Mouse (Mus musculus) heart, embryonic 16.5 days (tissue): ENCODE data around the gene Dvl1. TPM values are rescaled to one million over a fixed set of nuclear protein-coding genes. Genes with fewer than 3 reads are reported as not detected.

ENCODE experiments used
- ATAC-seq: fragments of 200-750 bp; cut with Nextera tagmentation; replicated peaks from 2 replicates; pipeline ENCODE4 v1.8.0; 2017; ENCODE audit warnings: moderate number of reproducible peaks; ENCODE audit not compliant: insufficient read depth, low FRiP score; ENCODE audit errors: extremely low read depth
- H3K27ac ChIP-seq: fragments of 300-500 bp; sonication (generic); 2 replicates; pipeline ENCODE4 v1.5.1; 2014; ENCODE audit warnings: mild to moderate bottlenecking, low read length, control low read depth, moderate library complexity
- H3K27me3 ChIP-seq: fragments of 300-500 bp; sonication (generic); 2 replicates; pipeline ENCODE4 v1.6.1; 2014; ENCODE audit warnings: low read length, mixed read lengths; ENCODE audit not compliant: control insufficient read depth, insufficient read depth
- H3K36me3 ChIP-seq: fragments of 300-500 bp; sonication (generic); 2 replicates; pipeline ENCODE4 v1.6.1; 2014; ENCODE audit not compliant: control insufficient read depth, insufficient read depth
- H3K4me1 ChIP-seq: fragments of 300-500 bp; sonication (generic); 2 replicates; pipeline ENCODE4 v1.6.1; 2014; ENCODE audit warnings: low read length, mixed read lengths; ENCODE audit not compliant: control insufficient read depth, insufficient read depth
- H3K4me2 ChIP-seq: fragments of 300-500 bp; sonication (generic); 2 replicates; pipeline ENCODE4 v1.6.1; 2014; ENCODE audit warnings: low read depth, mild to moderate bottlenecking, control low read depth, low read length
- H3K4me3 ChIP-seq: fragments of 300-500 bp; sonication (generic); 2 replicates; pipeline ENCODE4 v1.5.1; 2014; ENCODE audit warnings: mild to moderate bottlenecking, control low read depth, low read length
- H3K9ac ChIP-seq: fragments of 300-500 bp; sonication (generic); 2 replicates; pipeline ENCODE4 v1.6.1; 2014; ENCODE audit warnings: low read length, control low read depth
- H3K9me3 ChIP-seq: fragments of 300-500 bp; sonication (generic); replicated peaks from 2 replicates; pipeline ENCODE4 v1.6.1; 2016; ENCODE audit warnings: low read length; ENCODE audit not compliant: control insufficient read depth
- WGBS: fragments of 180-500 bp; shearing (Covaris S2); extraction: QIAGEN DNeasy Blood & Tissue Kit; methylation state at CpG from one replicate; pipeline ENCODE4 v1.1.7; 2014; 5-methylcytosine and 5-hydroxymethylcytosine counted together
- polyA plus RNA-seq: library from polyadenylated mRNA; unstranded; fragments of >200 nt; fragmentation: Nextera tagmentation; extraction: Ambion mirVana; gene quantifications from 2 replicates; pipeline ENCODE4 v1.2.1, GENCODE M21; 2015

Dvl1 gene
- polyA plus RNA-seq, 1 experiment from 2014 or later: 3.5 TPM

DNA sequence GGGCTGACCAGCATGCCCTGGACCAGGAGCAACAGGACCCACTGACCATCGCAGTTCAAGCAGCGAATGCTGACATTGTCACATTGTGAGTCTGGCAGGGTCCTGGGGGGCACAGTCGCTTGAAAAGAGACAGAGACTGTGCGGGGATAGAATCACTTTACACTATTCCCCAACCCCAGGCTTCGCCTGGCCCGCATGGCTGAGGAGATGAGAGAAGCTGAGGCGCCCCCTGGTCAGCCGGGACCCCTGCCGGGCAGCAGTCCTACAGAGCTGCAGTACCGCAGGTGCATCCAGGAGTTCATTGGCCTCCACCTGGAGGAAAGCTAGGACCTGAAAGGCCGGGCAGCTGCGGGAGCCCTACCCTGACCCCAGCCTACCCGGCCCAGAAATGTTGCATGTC, 58.4 kb downstream of the Dvl1 start:
- Histone ChIP-seq H3K4me3 (no peak overlapping the region), H3K4me1 (peaks cover 11% of the 10 kb centered on the region), H3K27ac (no peak overlapping the region), H3K27me3 (no peaks in the 10 kb centered on the region), H3K4me2 (no peak overlapping the region), H3K9me3 (no peaks in the 10 kb centered on the region), H3K36me3 (peaks cover 21% of the 10 kb centered on the region), H3K9ac (no peak overlapping the region)
- 84% methylated on average over 13 of the region's 13 CpGs for WGBS
- no peak for ATAC-seq

DNA sequence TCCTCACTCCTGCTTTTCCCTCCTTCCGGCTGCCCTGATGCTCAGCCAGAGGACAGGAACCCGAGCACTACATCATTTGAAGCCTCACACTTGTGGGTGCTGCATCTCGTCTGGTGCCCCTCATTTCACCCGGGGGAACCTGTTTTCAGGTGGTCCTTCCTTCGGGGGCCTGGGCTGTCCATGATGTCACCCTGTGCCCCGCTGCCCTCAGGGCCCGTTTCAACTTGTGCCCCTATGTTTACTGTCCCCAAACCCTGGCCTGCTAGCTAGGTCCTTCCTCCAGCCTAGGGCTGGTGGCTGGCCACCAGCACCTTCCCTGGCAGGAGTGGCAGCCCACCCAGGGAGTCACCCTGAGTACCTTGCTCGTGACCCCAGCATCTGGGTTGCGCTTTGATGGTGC, 58.9 kb downstream of the Dvl1 start:
- Histone ChIP-seq H3K36me3 (peaks cover 21% of the 10 kb centered on the region), H3K4me1 (peaks cover 6% of the 10 kb centered on the region), H3K27ac (no peak overlapping the region), H3K27me3 (no peaks in the 10 kb centered on the region), H3K9ac (no peak overlapping the region), H3K4me2 (no peak overlapping the region), H3K9me3 (no peaks in the 10 kb centered on the region), H3K4me3 (no peak overlapping the region)
- no peak for ATAC-seq
- WGBS: 81% methylated on average over 9 of the region's 9 CpGs

DNA sequence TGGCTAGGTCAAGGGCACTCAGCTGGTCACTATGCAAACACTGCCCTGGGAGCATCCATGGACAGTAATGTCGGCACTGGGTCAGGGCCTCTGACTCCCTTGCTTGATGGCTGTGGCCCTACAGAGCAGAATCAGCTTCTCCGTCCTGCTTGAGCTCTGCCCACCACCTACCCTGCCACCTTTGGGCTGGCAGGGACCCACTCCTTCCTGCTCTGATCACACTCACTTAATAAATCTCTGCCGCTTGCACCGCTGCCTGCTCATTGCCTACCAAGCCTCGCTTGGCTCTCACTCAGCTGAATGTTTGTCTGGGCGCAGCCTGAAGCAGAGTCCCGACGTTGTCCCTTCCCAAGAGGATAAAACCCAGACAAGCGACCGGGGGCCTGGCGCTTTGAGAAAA, 59.8 kb downstream of the Dvl1 start:
- Histone ChIP-seq H3K27ac (no peak overlapping the region), H3K9me3 (no peaks in the 10 kb centered on the region), H3K27me3 (no peaks in the 10 kb centered on the region), H3K36me3 (peaks cover 19% of the 10 kb centered on the region), H3K4me3 (no peak overlapping the region), H3K4me2 (no peak overlapping the region), H3K9ac (no peak overlapping the region), H3K4me1 (no peaks in the 10 kb centered on the region)
- WGBS: 67% methylated on average over 11 of the region's 11 CpGs
- ATAC-seq: no peak

DNA sequence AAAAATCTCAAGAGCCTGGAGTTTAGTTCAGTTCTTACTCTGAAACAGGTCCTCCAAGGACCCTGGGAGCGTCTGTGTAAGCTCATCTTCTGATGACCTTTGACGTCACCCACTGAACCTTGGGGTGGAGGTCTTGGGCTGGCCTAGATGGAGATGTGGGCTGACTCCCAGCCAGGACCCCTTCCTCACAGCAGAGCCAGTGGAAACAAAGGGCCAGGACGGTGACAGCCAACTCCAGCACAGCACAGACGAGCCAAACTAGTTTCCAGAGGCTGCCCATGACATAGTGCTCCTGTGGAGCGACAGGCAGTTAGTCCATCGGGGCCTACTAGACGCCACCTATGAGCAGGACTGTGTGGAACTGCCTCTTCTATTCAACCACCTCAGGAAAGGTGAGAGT, 61.1 kb downstream of the Dvl1 start:
- Histone ChIP-seq H3K27me3 (no peaks in the 10 kb centered on the region), H3K9me3 (no peaks in the 10 kb centered on the region), H3K9ac (no peak overlapping the region), H3K4me2 (no peak overlapping the region), H3K4me3 (no peak overlapping the region), H3K36me3 (peaks cover 13% of the 10 kb centered on the region), H3K4me1 (no peaks in the 10 kb centered on the region), H3K27ac (no peak overlapping the region)
- 71% methylated on average over 7 of the region's 7 CpGs for WGBS
- ATAC-seq: no peak

DNA sequence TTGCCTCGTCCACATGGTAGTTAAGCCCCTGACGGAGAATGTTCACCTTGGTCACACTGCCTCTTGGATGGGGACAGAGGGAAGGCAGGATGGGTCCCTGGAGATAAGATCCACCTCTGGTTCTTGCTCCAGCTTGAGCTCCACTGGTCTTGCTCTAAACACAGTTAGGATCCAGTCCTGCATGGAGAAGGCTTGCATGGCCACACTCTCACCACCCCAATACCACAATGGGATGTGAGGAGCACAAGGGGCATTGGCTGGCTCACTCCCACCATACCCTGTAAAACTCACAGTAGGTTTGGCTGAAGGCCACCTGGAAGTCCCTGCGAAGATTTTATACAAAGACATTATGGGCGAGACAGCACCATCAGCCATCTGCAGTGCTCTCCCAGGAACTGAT, 61.5 kb downstream of the Dvl1 start:
- 88% methylated on average over 4 of the region's 4 CpGs for WGBS
- Histone ChIP-seq H3K27me3 (no peaks in the 10 kb centered on the region), H3K27ac (no peak overlapping the region), H3K4me2 (no peak overlapping the region), H3K4me3 (no peak overlapping the region), H3K4me1 (no peaks in the 10 kb centered on the region), H3K9ac (no peak overlapping the region), H3K9me3 (no peaks in the 10 kb centered on the region), H3K36me3 (peaks cover 9% of the 10 kb centered on the region)
- no peak for ATAC-seq

Other genes starting within 250 kb of the Dvl1 start
- gene Slc35e2, start 246.0 kb upstream of the Dvl1 start, polyA plus RNA-seq: 5.7 and 5.8 TPM in 2 replicates
- gene Cdk11b, start 222.5 kb upstream of the Dvl1 start, polyA plus RNA-seq: 38.3 and 44.8 TPM in 2 replicates
- gene Gm10563, start 202.0 kb upstream of the Dvl1 start, polyA plus RNA-seq: not detected in 2 replicates
- gene Mmp23, start 194.0 kb upstream of the Dvl1 start, polyA plus RNA-seq: 56.6 and 63.4 TPM in 2 replicates
- gene Mib2, start 178.2 kb upstream of the Dvl1 start, polyA plus RNA-seq: 18.2 and 19.6 TPM in 2 replicates
- gene Fndc10, start 153.1 kb upstream of the Dvl1 start, polyA plus RNA-seq: 1.1 and 1.4 TPM in 2 replicates
- 106 and 111 TPM in 2 replicates for gene Ssu72, start 142.6 kb upstream of the Dvl1 start, polyA plus RNA-seq
- gene Tmem240, start 112.6 kb upstream of the Dvl1 start, polyA plus RNA-seq: 0.54 and 0.59 TPM in 2 replicates
- 123 TPM in 2 replicates for gene Atad3a, start 86.3 kb upstream of the Dvl1 start, polyA plus RNA-seq
- gene Vwa1, start 72.7 kb upstream of the Dvl1 start, polyA plus RNA-seq: 8.3 and 8.7 TPM in 2 replicates
- 1.4 and 1.8 TPM in 2 replicates for gene Tmem88b, start 61.5 kb upstream of the Dvl1 start, polyA plus RNA-seq
- gene Ankrd65, start 57.0 kb upstream of the Dvl1 start, polyA plus RNA-seq: 0.30 TPM in 1 of 2 replicates, not detected in the other
- gene Mrpl20, start 44.5 kb upstream of the Dvl1 start, polyA plus RNA-seq: 133 and 138 TPM in 2 replicates
- gene Ccnl2, start 34.9 kb upstream of the Dvl1 start, polyA plus RNA-seq: 126 and 129 TPM in 2 replicates
- 124 and 132 TPM in 2 replicates for gene Aurkaip1, start 16.1 kb upstream of the Dvl1 start, polyA plus RNA-seq
- gene Mxra8, start 7.7 kb upstream of the Dvl1 start, polyA plus RNA-seq: 77.8 and 86.8 TPM in 2 replicates
- gene Tas1r3, start 16.0 kb downstream of the Dvl1 start, polyA plus RNA-seq: 0.18 and 0.26 TPM in 2 replicates
- gene Cptp, start 22.0 kb downstream of the Dvl1 start, polyA plus RNA-seq: 9.3 and 9.5 TPM in 2 replicates
- 40.5 and 41.8 TPM in 2 replicates for gene Ints11, start 22.1 kb downstream of the Dvl1 start, polyA plus RNA-seq
- 32.5 and 34.3 TPM in 2 replicates for gene Pusl1, start 44.4 kb downstream of the Dvl1 start, polyA plus RNA-seq
- 10.1 and 11.6 TPM in 2 replicates for gene Acap3, start 44.4 kb downstream of the Dvl1 start, polyA plus RNA-seq
- 74.9 and 80.1 TPM in 2 replicates for gene Ube2j2, start 96.4 kb downstream of the Dvl1 start, polyA plus RNA-seq
- 23.1 and 28.9 TPM in 2 replicates for gene C1qtnf12, start 114.9 kb downstream of the Dvl1 start, polyA plus RNA-seq
- gene B3galt6, start 145.2 kb downstream of the Dvl1 start, polyA plus RNA-seq: 8.6 and 9.1 TPM in 2 replicates
- gene Sdf4, start 145.5 kb downstream of the Dvl1 start, polyA plus RNA-seq: 122 and 128 TPM in 2 replicates
- 0.95 and 1.5 TPM in 2 replicates for gene Tnfrsf4, start 166.4 kb downstream of the Dvl1 start, polyA plus RNA-seq
- 2.3 and 2.6 TPM in 2 replicates for gene Tnfrsf18, start 178.8 kb downstream of the Dvl1 start, polyA plus RNA-seq
- 0.33 and 0.37 TPM in 2 replicates for gene Ttll10, start 212.0 kb downstream of the Dvl1 start, polyA plus RNA-seq